ENCODE assay signal across 22 mouse cellular contexts in genomic region chr10:68707014-68707852, GRCm38 (mm10). TPM values are rescaled to one million over a fixed set of nuclear protein-coding genes. Genes with fewer than 3 reads are reported as not detected.
DNase-seq lines count a peak whose midpoint lies in the region; ATAC-seq and TF ChIP-seq lines count a peak whose summit lies in the region.
"Had no signal": no experiment of that assay in that cellular context is flagged by ENCODE, and none has a peak within 500 bp of the region (broad histone marks: within the 10 kb centered on the region; RNA-seq: fewer than 3 reads in every experiment).

No protein-coding gene starts in this region.

- H3K36me3 ChIP-seq in kidney, embryonic 15.5 days, result no peaks in the 10 kb centered on the region
- no peaks in the 10 kb centered on the region for H3K36me3 ChIP-seq in stomach, embryonic 14.5 days (ENCODE audit: control insufficient read depth, insufficient read depth, low read length)
- no peaks in the 10 kb centered on the region for H3K36me3 ChIP-seq in stomach, postnatal 0 days (ENCODE audit: control insufficient read depth, insufficient read depth, low read length)
- H3K36me3 ChIP-seq in intestine, embryonic 16.5 days (ENCODE audit: control insufficient read depth, insufficient read depth, low read length), result no peaks in the 10 kb centered on the region
- H3K36me3 ChIP-seq: G1E; heart, embryonic 12.5 days; neural tube, embryonic 15.5 days had no signal

- TF ChIP-seq EP300 in stomach, postnatal 0 days (optimal IDR thresholded peaks at IDR 0.05), result no peak

- DNase-seq in kidney, adult 8-10 months, result no peak
- no peak for DNase-seq in stomach, postnatal 0 days (ENCODE audit: low spot score)
- DNase-seq in cerebellum, adult 9-10 months, result no peak
- DNase-seq in right cerebral cortex, adult 18-20 months, result no peak
- DNase-seq: cerebellum, postnatal 14 days; embryo, embryonic 11 days; gastrocnemius, postnatal 36 days; heart, postnatal 4 days; kidney, postnatal 14 days; liver; lung, adult 2 months; midbrain, embryonic 14.5 days; right cerebral cortex, postnatal 4 days had no signal

- H3K4me2 ChIP-seq in kidney, embryonic 15.5 days, result no peak overlapping the region
- no peak overlapping the region for H3K4me2 ChIP-seq in stomach, embryonic 14.5 days (replicated peaks; ENCODE audit: low read depth, low read length)
- H3K4me2 ChIP-seq in stomach, postnatal 0 days (replicated peaks; ENCODE audit: low read depth), result no peak overlapping the region
- H3K4me2 ChIP-seq in intestine, embryonic 16.5 days (ENCODE audit: low read depth, low read length), result no peak overlapping the region
- H3K4me2 ChIP-seq: heart, embryonic 12.5 days; neural tube, embryonic 15.5 days had no signal

- peak overlapping the region; percentile 61 for H3K27ac ChIP-seq in kidney, embryonic 15.5 days
- peak overlapping the region; percentile 68; the same call in 1 of the 2 replicates for H3K27ac ChIP-seq in stomach, embryonic 14.5 days (ENCODE audit: low read length)
- no peak overlapping the region for H3K27ac ChIP-seq in stomach, postnatal 0 days (replicated peaks)
- peak overlapping the region; percentile 76 for H3K27ac ChIP-seq in intestine, embryonic 16.5 days (ENCODE audit: low read length)
- H3K27ac ChIP-seq: neural tube, embryonic 15.5 days had no signal

- 70% methylated on average over 3 of the region's 3 CpGs for whole genome bisulfite sequencing in kidney, embryonic 15.5 days
- WGBS in stomach, embryonic 14.5 days, result 62% methylated on average over 3 of the region's 3 CpGs
- 56% methylated on average over 3 of the region's 3 CpGs for WGBS in stomach, postnatal 0 days
- 71% methylated on average over 3 of the region's 3 CpGs for WGBS in intestine, embryonic 16.5 days

- H3K9me3 ChIP-seq in kidney, embryonic 15.5 days (replicated peaks), result no peaks in the 10 kb centered on the region
- H3K9me3 ChIP-seq in stomach, embryonic 14.5 days (ENCODE audit: control insufficient read depth, low read depth, low read length), result peaks cover 8% of the 10 kb centered on the region; the same call in 1 of the 2 replicates
- H3K9me3 ChIP-seq in stomach, postnatal 0 days (ENCODE audit: control insufficient read depth, low read length), result no peaks in the 10 kb centered on the region
- H3K9me3 ChIP-seq in intestine, embryonic 16.5 days (ENCODE audit: control insufficient read depth, low read length), result no peaks in the 10 kb centered on the region
- H3K9me3 ChIP-seq: neural tube, embryonic 15.5 days had no signal

- H3K9ac ChIP-seq in kidney, embryonic 15.5 days, result no peak overlapping the region
- H3K9ac ChIP-seq in stomach, embryonic 14.5 days (replicated peaks; ENCODE audit: low read depth, low read length), result no peak overlapping the region
- no peak overlapping the region for H3K9ac ChIP-seq in stomach, postnatal 0 days (ENCODE audit: low read length)
- H3K9ac ChIP-seq in intestine, embryonic 16.5 days (ENCODE audit: low read depth, low read length), result no peak overlapping the region
- H3K9ac ChIP-seq: heart, embryonic 12.5 days; neural tube, embryonic 15.5 days had no signal

- H3K4me3 ChIP-seq in kidney, embryonic 15.5 days (replicated peaks), result no peak overlapping the region
- H3K4me3 ChIP-seq in stomach, embryonic 14.5 days (ENCODE audit: low read depth, low read length), result no peak overlapping the region
- no peak overlapping the region for H3K4me3 ChIP-seq in stomach, postnatal 0 days (ENCODE audit: low read depth, low read length)
- no peak overlapping the region for H3K4me3 ChIP-seq in intestine, embryonic 16.5 days (ENCODE audit: low read length)
- H3K4me3 ChIP-seq: heart, embryonic 12.5 days; myocyte; neural tube, embryonic 15.5 days had no signal

- no peaks in the 10 kb centered on the region for H3K4me1 ChIP-seq in kidney, embryonic 15.5 days
- H3K4me1 ChIP-seq in stomach, embryonic 14.5 days (ENCODE audit: control insufficient read depth, insufficient read depth, low read length), result no peaks in the 10 kb centered on the region
- no peaks in the 10 kb centered on the region for H3K4me1 ChIP-seq in stomach, postnatal 0 days (replicated peaks; ENCODE audit: control insufficient read depth, insufficient read depth)
- no peaks in the 10 kb centered on the region for H3K4me1 ChIP-seq in intestine, embryonic 16.5 days (ENCODE audit: control insufficient read depth, insufficient read depth, low read length)
- H3K4me1 ChIP-seq: heart, embryonic 12.5 days; neural tube, embryonic 15.5 days had no signal

- H3K27me3 ChIP-seq in kidney, embryonic 15.5 days, result no peaks in the 10 kb centered on the region
- H3K27me3 ChIP-seq in stomach, embryonic 14.5 days (ENCODE audit: control insufficient read depth, insufficient read depth, low read length), result no peaks in the 10 kb centered on the region
- H3K27me3 ChIP-seq in stomach, postnatal 0 days (ENCODE audit: control insufficient read depth, insufficient read depth, low read length), result no peaks in the 10 kb centered on the region
- H3K27me3 ChIP-seq in intestine, embryonic 16.5 days (replicated peaks; ENCODE audit: control insufficient read depth, insufficient read depth, low read length), result no peaks in the 10 kb centered on the region
- H3K27me3 ChIP-seq: heart, embryonic 12.5 days; neural tube, embryonic 15.5 days had no signal

- TF ChIP-seq CTCF in stomach, postnatal 0 days (IDR thresholded peaks at IDR 0.05; ENCODE audit: low read depth), result no peak

- ATAC-seq in kidney, embryonic 15.5 days (replicated peaks; ENCODE audit: low FRiP score), result no peak; the same call in 1 of the 2 replicates
- no peak for ATAC-seq in stomach, embryonic 14.5 days (ENCODE audit: insufficient number of reproducible peaks, insufficient read depth, low FRiP score, low read depth)
- ATAC-seq in stomach, postnatal 0 days (ENCODE audit: low FRiP score, low TSS enrichment), result no peak
- peak; percentile 58 for ATAC-seq in intestine, embryonic 16.5 days
- ATAC-seq: CD4-positive, CD25-positive, alpha-beta regulatory T cell, adult 4 months; hindbrain, embryonic 16.5 days had no signal

RNA-seq across cellular contexts. Expression of gene Tmem26, which starts 16.2 kb away (rescaled TPM):
- 5.9 and 7.6 TPM in 2 replicates for polyA plus RNA-seq in kidney, embryonic 15.5 days (2015; fragmentation: Nextera tagmentation; extraction: Ambion mirVana)
- 19.1 and 21.5 TPM in 2 replicates for polyA plus RNA-seq in stomach, embryonic 14.5 days (2014; fragmentation: Nextera tagmentation; extraction: Ambion mirVana)
- 3.7 and 4.9 TPM in 2 replicates for polyA plus RNA-seq in stomach, postnatal 0 days (2015; fragmentation: Nextera tagmentation; extraction: Ambion mirVana)
- polyA plus RNA-seq in intestine, embryonic 16.5 days (2015; fragmentation: Nextera tagmentation; extraction: Ambion mirVana), result 7.6 and 8.1 TPM in 2 replicates
- polyA plus RNA-seq: G1E, myocyte had no signal
